15 mouse cellular contexts compared by ENCODE assay signal in the genomic region with DNA sequence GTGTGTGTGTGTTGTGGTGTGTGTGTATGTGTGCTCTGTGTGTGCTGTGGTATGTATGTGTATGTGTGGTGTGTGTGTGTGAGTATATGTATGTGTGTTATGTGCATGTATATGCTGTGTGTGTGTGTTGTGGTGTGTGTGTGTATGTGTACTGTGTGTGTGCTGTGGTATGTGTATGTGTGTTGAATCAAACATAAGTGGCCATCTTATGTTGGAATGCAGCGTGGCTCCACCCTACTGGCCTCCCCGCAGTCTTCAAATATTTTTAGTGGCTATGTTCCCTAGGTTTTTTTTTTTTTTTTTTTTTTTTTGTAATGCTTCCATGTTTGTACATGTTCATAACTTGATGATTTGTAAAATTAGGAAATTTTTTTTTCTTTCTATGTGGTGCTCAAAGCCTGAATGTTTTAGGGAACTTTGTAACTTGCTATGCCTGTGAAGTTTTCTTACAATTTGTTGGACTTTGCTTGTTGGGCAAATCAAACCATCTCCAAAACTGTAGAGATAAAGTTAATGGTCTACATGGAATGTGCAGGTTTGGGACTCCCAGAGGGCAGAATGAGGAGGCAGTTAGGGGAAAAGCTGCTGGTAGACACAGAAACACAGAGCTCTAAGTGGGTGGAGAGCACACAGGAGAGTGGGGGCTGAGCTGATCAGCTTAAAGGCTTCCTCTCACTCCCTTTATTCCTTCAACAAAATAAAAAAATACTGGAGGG.
DNase-seq lines count a peak whose midpoint lies in the region; ATAC-seq and TF ChIP-seq lines count a peak whose summit lies in the region.
"Had no signal": no experiment of that assay in that cellular context is flagged by ENCODE, and none has a peak within 500 bp of the region (broad histone marks: within the 10 kb centered on the region; RNA-seq: fewer than 3 reads in every experiment).

No protein-coding gene starts in this region.

- peak overlapping the region; percentile 77; the same call in 1 of the 2 replicates for H3K9ac ChIP-seq in heart, embryonic 13.5 days
- H3K9ac ChIP-seq in lung, embryonic 15.5 days, result no peak overlapping the region
- no peak overlapping the region for H3K9ac ChIP-seq in embryonic facial prominence, embryonic 14.5 days (ENCODE audit: low read depth, low read length)
- no peak overlapping the region for H3K9ac ChIP-seq in hindbrain, postnatal 0 days (replicated peaks; ENCODE audit: low read length)
- H3K9ac ChIP-seq: limb, embryonic 12.5 days; midbrain, embryonic 12.5 days had no signal

- H3K27me3 ChIP-seq in heart, embryonic 13.5 days (replicated peaks), result no peaks in the 10 kb centered on the region
- H3K27me3 ChIP-seq in lung, embryonic 15.5 days, result no peaks in the 10 kb centered on the region
- H3K27me3 ChIP-seq in embryonic facial prominence, embryonic 14.5 days (replicated peaks; ENCODE audit: control insufficient read depth, insufficient read depth, low read length), result no peaks in the 10 kb centered on the region
- H3K27me3 ChIP-seq in myocyte (ENCODE audit: control insufficient read depth, insufficient read depth, insufficient read length), result no peaks in the 10 kb centered on the region
- no peaks in the 10 kb centered on the region for H3K27me3 ChIP-seq in hindbrain, postnatal 0 days (ENCODE audit: insufficient read depth, low read length)
- H3K27me3 ChIP-seq: limb, embryonic 12.5 days; midbrain, embryonic 12.5 days; Patski had no signal

- DNase-seq in heart, postnatal 25 days (ENCODE audit: low spot score), result no peak
- DNase-seq in lung, postnatal 14 days, result no peak
- peak; percentile 56 for DNase-seq in embryonic facial prominence, embryonic 14.5 days (ENCODE audit: low spot score)
- no peak for DNase-seq in hindbrain, postnatal 0 days (ENCODE audit: low spot score)
- DNase-seq: cerebellum, postnatal 36 days; right cerebral cortex, adult 18-20 months; thymus, adult 18-20 months had no signal

- peak overlapping the region; percentile 90 for H3K27ac ChIP-seq in heart, embryonic 13.5 days (replicated peaks)
- peak overlapping the region; percentile 80 for H3K27ac ChIP-seq in lung, embryonic 15.5 days
- peak overlapping the region; percentile 55 for H3K27ac ChIP-seq in embryonic facial prominence, embryonic 14.5 days (replicated peaks; ENCODE audit: low read depth, low read length)
- no peak overlapping the region for H3K27ac ChIP-seq in hindbrain, postnatal 0 days
- H3K27ac ChIP-seq: limb, embryonic 12.5 days; midbrain, embryonic 12.5 days had no signal

- ATAC-seq in heart, embryonic 13.5 days (ENCODE audit: extremely low read depth, insufficient number of reproducible peaks, low FRiP score, low TSS enrichment), result no peak
- ATAC-seq in lung, embryonic 15.5 days (ENCODE audit: borderline replicate concordance, extremely low read depth, low FRiP score, low TSS enrichment), result no peak
- no peak for ATAC-seq in embryonic facial prominence, embryonic 14.5 days (ENCODE audit: low read depth)
- no peak for ATAC-seq in hindbrain, postnatal 0 days
- ATAC-seq: CD4-positive, CD25-positive, alpha-beta regulatory T cell, adult 4 months; intestine, postnatal 0 days had no signal

- no peak overlapping the region for H3K4me3 ChIP-seq in heart, embryonic 13.5 days
- no peak overlapping the region for H3K4me3 ChIP-seq in lung, embryonic 15.5 days
- H3K4me3 ChIP-seq in embryonic facial prominence, embryonic 14.5 days (ENCODE audit: low read depth, low read length), result no peak overlapping the region
- peak overlapping the region; percentile 8 for H3K4me3 ChIP-seq in myocyte
- no peak overlapping the region for H3K4me3 ChIP-seq in hindbrain, postnatal 0 days (ENCODE audit: low read length)
- H3K4me3 ChIP-seq: limb, embryonic 12.5 days; midbrain, embryonic 12.5 days had no signal

- 51% methylated on average over 2 of the region's 2 CpGs for WGBS in heart, embryonic 13.5 days
- WGBS in lung, embryonic 15.5 days, result 41% methylated on average over 2 of the region's 2 CpGs
- 51% methylated on average over 2 of the region's 2 CpGs for WGBS in embryonic facial prominence, embryonic 14.5 days
- 100% methylated on average over 2 of the region's 2 CpGs for WGBS in hindbrain, postnatal 0 days

- peak overlapping the region; percentile 23 for H3ac ChIP-seq in myocyte (ENCODE audit: control insufficient read depth, insufficient read length)

- H3K4me1 ChIP-seq in heart, embryonic 13.5 days, result peaks cover 94% of the 10 kb centered on the region
- H3K4me1 ChIP-seq in lung, embryonic 15.5 days, result peaks cover 87% of the 10 kb centered on the region
- peaks cover 60% of the 10 kb centered on the region for H3K4me1 ChIP-seq in embryonic facial prominence, embryonic 14.5 days (ENCODE audit: control insufficient read depth, insufficient read depth, low read length)
- no peaks in the 10 kb centered on the region for H3K4me1 ChIP-seq in hindbrain, postnatal 0 days (ENCODE audit: insufficient read depth, low read length)
- H3K4me1 ChIP-seq: midbrain, embryonic 12.5 days had no signal

- H3K36me3 ChIP-seq in heart, embryonic 13.5 days, result peaks cover 40% of the 10 kb centered on the region
- peaks cover 13% of the 10 kb centered on the region; the same call in 1 of the 2 replicates for H3K36me3 ChIP-seq in lung, embryonic 15.5 days
- H3K36me3 ChIP-seq in embryonic facial prominence, embryonic 14.5 days (ENCODE audit: control insufficient read depth, insufficient read depth, low read length), result peaks cover 38% of the 10 kb centered on the region
- H3K36me3 ChIP-seq in myocyte (ENCODE audit: control insufficient read depth, insufficient read depth), result peaks cover 18% of the 10 kb centered on the region
- no peaks in the 10 kb centered on the region; the same call in 1 of the 2 replicates for H3K36me3 ChIP-seq in hindbrain, postnatal 0 days (ENCODE audit: insufficient read depth, low read length)
- H3K36me3 ChIP-seq: midbrain, embryonic 12.5 days had no signal

- peak; percentile 47 for TF ChIP-seq POLR2A in myocyte (IDR thresholded peaks at IDR 0.05; ENCODE audit: insufficient read length, low read depth)

- H3K79me2 ChIP-seq in myocyte (ENCODE audit: control insufficient read depth, insufficient read depth), result peaks cover 100% of the 10 kb centered on the region

- intact Hi-C loops in heart, postnatal 25 days (cut with DNase I), result no loop called here

- H3K9me3 ChIP-seq in heart, embryonic 13.5 days, result no peaks in the 10 kb centered on the region
- H3K9me3 ChIP-seq in lung, embryonic 15.5 days, result no peaks in the 10 kb centered on the region
- no peaks in the 10 kb centered on the region for H3K9me3 ChIP-seq in embryonic facial prominence, embryonic 14.5 days (ENCODE audit: control insufficient read depth, low read length)
- H3K9me3 ChIP-seq in hindbrain, postnatal 0 days (ENCODE audit: low read length), result no peaks in the 10 kb centered on the region
- H3K9me3 ChIP-seq: limb, embryonic 12.5 days; midbrain, embryonic 12.5 days had no signal

- H3K4me2 ChIP-seq in heart, embryonic 13.5 days, result peak overlapping the region; percentile 53
- peak overlapping the region; percentile 4; the same call in 1 of the 2 replicates for H3K4me2 ChIP-seq in lung, embryonic 15.5 days
- H3K4me2 ChIP-seq in embryonic facial prominence, embryonic 14.5 days (ENCODE audit: low read depth, low read length), result peak overlapping the region; percentile 42
- peak overlapping the region; percentile 99 for H3K4me2 ChIP-seq in myocyte (ENCODE audit: low read depth)
- H3K4me2 ChIP-seq in hindbrain, postnatal 0 days (ENCODE audit: low read depth, low read length), result no peak overlapping the region
- H3K4me2 ChIP-seq: midbrain, embryonic 12.5 days had no signal

- TF ChIP-seq CTCF in hindbrain, postnatal 0 days (IDR thresholded peaks at IDR 0.05; ENCODE audit: low read depth), result no peak

TF ChIP-seq in myocyte, 11 proteins besides CTCF, POLR2A, EP300 and RAD21:
- TF ChIP-seq MYOD1 (IDR thresholded peaks at IDR 0.05; ENCODE audit: control insufficient read depth in 1 of 3, insufficient read length in 2 of 3, low read depth in 2 of 3), result no peak
- peak; percentile 19 for TF ChIP-seq POLR2AphosphoS2 (IDR thresholded peaks at IDR 0.05; ENCODE audit: insufficient read length, low read depth)
